Mouse (Mus musculus) MEL-GATA-1-ER (cell line): ENCODE measurements around the gene Ceacam12.
"Not testable (repeated sequence)": the region's sequence is repeated elsewhere in the genome, so short reads cannot be mapped to it uniquely, and the experiment has no call there.

ENCODE experiments used
- DNase-seq: peaks from one replicate; pipeline ENCODE4 v3.0.0-alpha.2; 2012; ENCODE audit warnings: low read depth; ENCODE audit errors: extremely low read depth

The Ceacam12 gene

DNA sequence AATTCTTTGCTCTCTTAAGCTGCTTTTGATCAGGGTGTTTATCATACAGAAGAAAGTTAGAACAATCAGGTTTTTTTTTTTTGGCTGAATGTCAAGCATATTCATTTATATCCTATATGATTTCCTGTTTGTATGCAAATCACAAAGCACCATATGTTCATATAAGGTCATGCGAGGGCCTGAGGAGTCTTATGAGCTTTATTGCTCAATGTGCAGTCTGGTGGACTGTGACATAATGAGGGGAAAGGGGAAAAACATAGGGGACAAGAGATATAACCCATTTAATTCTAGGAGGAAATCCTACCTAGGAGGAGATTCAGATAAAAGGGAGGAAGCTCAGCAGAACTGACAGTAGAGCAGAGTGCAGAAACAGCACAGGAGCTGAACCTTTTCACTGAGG, at the start of gene Ceacam12:
Gene Ceacam12 (plus strand): TSS at position 301 of the 400 bp plus-strand sequence.
- no peak for DNase-seq

DNA sequence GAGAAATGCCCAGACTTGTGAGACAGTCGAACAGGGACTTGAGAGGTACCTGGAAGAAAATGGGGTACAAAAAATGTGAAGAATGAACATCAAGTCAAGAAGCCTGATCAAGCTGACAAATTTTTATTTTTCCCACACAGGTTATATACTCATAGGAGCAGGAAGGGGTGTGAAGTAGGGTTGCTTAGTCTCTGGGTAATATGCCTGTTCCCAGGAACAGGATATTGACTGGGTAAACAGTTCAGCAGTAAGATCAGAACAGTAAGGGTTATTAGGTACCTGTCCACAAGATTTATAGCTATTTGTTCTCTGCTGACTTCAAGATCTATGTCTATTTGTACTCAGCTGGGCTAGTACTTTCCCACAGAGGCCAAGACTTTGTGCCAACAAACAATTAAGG, 8.1 kb downstream of the Ceacam12 start:
- DNase-seq: not testable (repeated sequence)

- DNase-seq: no peak
These were observed 35.1 kb downstream of the Ceacam12 start for GRCm38 (mm10) chr7:18100785-18101184.
